Mouse (Mus musculus) limb, embryonic 13.5 days (tissue): Measurements from ENCODE around the gene Psmc3ip. TPM values are rescaled to one million over a fixed set of nuclear protein-coding genes. Genes with fewer than 3 reads are reported as not detected.

Experiments used
- ATAC-seq: fragments of 200-750 bp; cut with Nextera tagmentation; 2 replicates; pipeline ENCODE4 v1.8.0; 2017; ENCODE audit warnings: low read depth, moderate number of reproducible peaks, moderate TSS enrichment; ENCODE audit not compliant: low FRiP score
- H3K27ac ChIP-seq: fragments of 300-500 bp; sonication (generic); 2 replicates; pipeline ENCODE4 v1.5.1; 2015; ENCODE audit warnings: inconsistent platforms, mild to moderate bottlenecking, moderate library complexity
- H3K27me3 ChIP-seq: fragments of 300-500 bp; sonication (generic); 2 replicates; pipeline ENCODE4 v1.6.1; 2015; ENCODE audit warnings: mild to moderate bottlenecking, inconsistent platforms
- H3K36me3 ChIP-seq: fragments of 300-500 bp; sonication (generic); 2 replicates; pipeline ENCODE4 v1.6.1; 2015; ENCODE audit warnings: inconsistent platforms, mild to moderate bottlenecking, moderate library complexity
- H3K4me1 ChIP-seq: fragments of 300-500 bp; sonication (generic); 2 replicates; pipeline ENCODE4 v1.6.1; 2015; ENCODE audit warnings: inconsistent platforms
- H3K4me2 ChIP-seq: fragments of 300-500 bp; sonication (generic); replicated peaks from 2 replicates; pipeline ENCODE4 v1.6.1; 2015; ENCODE audit warnings: inconsistent platforms, mild to moderate bottlenecking, moderate library complexity
- H3K4me3 ChIP-seq: fragments of 300-500 bp; sonication (generic); 2 replicates; pipeline ENCODE4 v1.5.1; 2015; ENCODE audit warnings: moderate library complexity, mild to moderate bottlenecking, inconsistent platforms
- H3K9ac ChIP-seq: fragments of 300-500 bp; sonication (generic); 2 replicates; pipeline ENCODE4 v1.6.1; 2015; ENCODE audit warnings: mild to moderate bottlenecking, inconsistent platforms
- H3K9me3 ChIP-seq: fragments of 300-500 bp; sonication (generic); 2 replicates; pipeline ENCODE4 v1.6.1; 2016; ENCODE audit warnings: inconsistent platforms
- WGBS: fragments of 180-500 bp; shearing (Covaris S2); methylation state at CpG from one replicate; pipeline ENCODE4 v1.1.7; 2015; 5-methylcytosine and 5-hydroxymethylcytosine counted together
- polyA plus RNA-seq: library from polyadenylated mRNA; unstranded; fragments of >200 nt; fragmentation: Nextera tagmentation; extraction: Ambion mirVana; gene quantifications from 2 replicates; pipeline ENCODE4 v1.2.1, GENCODE M21; 2015

Gene Psmc3ip
- polyA plus RNA-seq, 1 experiment from 2014 or later = 43.0 TPM

GRCm38 (mm10) chr11:101084811-101085210, 10.4 kb downstream of the Psmc3ip start:
- Histone ChIP-seq H3K27me3 (peaks cover 21% of the 10 kb centered on the region), H3K27ac (no peak overlapping the region), H3K36me3 (peaks cover 29% of the 10 kb centered on the region), H3K4me1 (peaks cover 44% of the 10 kb centered on the region), H3K9me3 (no peaks in the 10 kb centered on the region), H3K4me2 (no peak overlapping the region), H3K9ac (no peak overlapping the region), H3K4me3 (no peak overlapping the region)
- 92% methylated on average over 12 of the region's 12 CpGs for WGBS
- ATAC-seq = no peak

GRCm38 (mm10) chr11:101084246-101084645, 11.0 kb downstream of the Psmc3ip start:
- Histone ChIP-seq H3K27me3 (peaks cover 26% of the 10 kb centered on the region), H3K4me1 (peaks cover 49% of the 10 kb centered on the region), H3K27ac (no peak overlapping the region), H3K36me3 (peaks cover 23% of the 10 kb centered on the region), H3K4me3 (0 out of 2 replicates have a peak overlapping the region, but pooled peaks have one; percentile 1), H3K9me3 (no peaks in the 10 kb centered on the region), H3K4me2 (peak overlapping the region; percentile 91; the same call in 1 of the 2 replicates), H3K9ac (no peak overlapping the region)
- no peak for ATAC-seq
- WGBS = 73% methylated on average over 14 of the region's 14 CpGs

GRCm38 (mm10) chr11:101083083-101083697, 12.0 kb downstream of the Psmc3ip start:
- H3K4me3 ChIP-seq = peak overlapping the region; percentile 89
- peaks cover 37% of the 10 kb centered on the region for H3K27me3 ChIP-seq
- 30% methylated on average over 19 of the region's 19 CpGs for WGBS
- peaks cover 45% of the 10 kb centered on the region for H3K4me1 ChIP-seq
- no peak for ATAC-seq
- H3K9me3 ChIP-seq = no peaks in the 10 kb centered on the region
- peak overlapping the region; percentile 91 for H3K4me2 ChIP-seq
- peak overlapping the region; percentile 85 for H3K9ac ChIP-seq
- peak overlapping the region; percentile 85 for H3K27ac ChIP-seq
- H3K36me3 ChIP-seq = peaks cover 15% of the 10 kb centered on the region

GRCm38 (mm10) chr11:101082208-101083082, 12.8 kb downstream of the Psmc3ip start, which contains the start of gene Coasy:
Gene Coasy (plus strand): TSS chr11:101082565.
- peak; percentile 91 for ATAC-seq
- H3K27ac ChIP-seq = peak within 1 kb of the TSS; percentile 85
- H3K9ac ChIP-seq = peak within 1 kb of the TSS; percentile 85
- H3K36me3 ChIP-seq = peaks cover 15% of the 10 kb centered on the region
- peaks cover 37% of the 10 kb centered on the region for H3K4me1 ChIP-seq
- H3K9me3 ChIP-seq = no peaks in the 10 kb centered on the region
- H3K27me3 ChIP-seq = peaks cover 44% of the 10 kb centered on the region
- peak within 1 kb of the TSS; percentile 91 for H3K4me2 ChIP-seq
- WGBS = under 1% methylated on average over 51 of the region's 51 CpGs
- peak within 1 kb of the TSS; percentile 89 for H3K4me3 ChIP-seq

- peaks cover 20% of the 10 kb centered on the region for H3K36me3 ChIP-seq
- H3K4me1 ChIP-seq = peaks cover 35% of the 10 kb centered on the region
- H3K27ac ChIP-seq = 0 out of 2 replicates have a peak overlapping the region, but pooled peaks have one; percentile 85
- WGBS = 7% methylated on average over 10 of the region's 10 CpGs
- H3K4me3 ChIP-seq = peak overlapping the region; percentile 89
- no peak for ATAC-seq
- H3K27me3 ChIP-seq = peaks cover 52% of the 10 kb centered on the region
- no peaks in the 10 kb centered on the region for H3K9me3 ChIP-seq
- H3K9ac ChIP-seq = peak overlapping the region; percentile 62
- H3K4me2 ChIP-seq = peak overlapping the region; percentile 91
Observed at GRCm38 (mm10) chr11:101081659-101082058, 13.6 kb downstream of the Psmc3ip start.

GRCm38 (mm10) chr11:101080421-101080820, 14.8 kb downstream of the Psmc3ip start:
- Histone ChIP-seq H3K9me3 (no peaks in the 10 kb centered on the region), H3K27me3 (peaks cover 61% of the 10 kb centered on the region), H3K36me3 (peaks cover 16% of the 10 kb centered on the region), H3K4me2 (no peak overlapping the region), H3K27ac (no peak overlapping the region), H3K4me1 (peaks cover 25% of the 10 kb centered on the region), H3K9ac (no peak overlapping the region), H3K4me3 (no peak overlapping the region)
- ATAC-seq = no peak
- 64% methylated on average over 5 of the region's 5 CpGs for WGBS

GRCm38 (mm10) chr11:101079746-101080145, 15.5 kb downstream of the Psmc3ip start:
- Histone ChIP-seq H3K27ac (no peak overlapping the region), H3K27me3 (peaks cover 61% of the 10 kb centered on the region), H3K4me3 (peak overlapping the region; percentile 20), H3K9me3 (no peaks in the 10 kb centered on the region), H3K36me3 (peaks cover 9% of the 10 kb centered on the region), H3K4me2 (peak overlapping the region; percentile 49), H3K4me1 (peaks cover 25% of the 10 kb centered on the region), H3K9ac (no peak overlapping the region; the same call in 1 of the 2 replicates)
- ATAC-seq = no peak
- WGBS = 2% methylated on average over 27 of the region's 27 CpGs

- peaks cover 67% of the 10 kb centered on the region for H3K27me3 ChIP-seq
- H3K4me1 ChIP-seq = peaks cover 15% of the 10 kb centered on the region
- no peak within 1 kb of the TSS for H3K9ac ChIP-seq
- H3K27ac ChIP-seq = no peak within 1 kb of the TSS
- H3K4me3 ChIP-seq = no peak within 1 kb of the TSS
- H3K9me3 ChIP-seq = no peaks in the 10 kb centered on the region
- peaks cover 7% of the 10 kb centered on the region; the same call in 1 of the 2 replicates for H3K36me3 ChIP-seq
- 68% methylated on average over 9 of the region's 9 CpGs for WGBS
- ATAC-seq = no peak
- H3K4me2 ChIP-seq = no peak within 1 kb of the TSS
Observed at GRCm38 (mm10) chr11:101078121-101078520, 17.1 kb downstream of the Psmc3ip start, which contains the start of gene Hsd17b1. Gene Hsd17b1 (plus strand): TSS chr11:101078411.

- Histone ChIP-seq H3K4me3 (no peak overlapping the region), H3K27me3 (peaks cover 49% of the 10 kb centered on the region), H3K4me2 (no peak overlapping the region), H3K4me1 (peaks cover 8% of the 10 kb centered on the region), H3K36me3 (peaks cover 4% of the 10 kb centered on the region; the same call in 1 of the 2 replicates), H3K9me3 (no peaks in the 10 kb centered on the region), H3K27ac (no peak overlapping the region), H3K9ac (no peak overlapping the region)
- WGBS = 70% methylated on average over 14 of the region's 14 CpGs
- ATAC-seq = no peak
Observed at GRCm38 (mm10) chr11:101071810-101072428, 23.3 kb downstream of the Psmc3ip start.

- no peak for ATAC-seq
- Histone ChIP-seq H3K9me3 (no peaks in the 10 kb centered on the region), H3K9ac (peak overlapping the region; percentile 31; the same call in 1 of the 2 replicates), H3K36me3 (no peaks in the 10 kb centered on the region), H3K4me2 (peak overlapping the region; percentile 99), H3K4me1 (peaks cover 16% of the 10 kb centered on the region), H3K27ac (no peak overlapping the region), H3K4me3 (peak overlapping the region; percentile 75; the same call in 1 of the 2 replicates), H3K27me3 (peaks cover 39% of the 10 kb centered on the region)
- WGBS = 66% methylated on average over 6 of the region's 6 CpGs
Observed at GRCm38 (mm10) chr11:101070987-101071386, 24.2 kb downstream of the Psmc3ip start.

- peak overlapping the region; percentile 75 for H3K4me3 ChIP-seq
- H3K4me2 ChIP-seq = peak overlapping the region; percentile 99
- WGBS = under 1% methylated on average over 30 of the region's 36 CpGs
- H3K27ac ChIP-seq = no peak overlapping the region
- peaks cover 37% of the 10 kb centered on the region for H3K27me3 ChIP-seq
- H3K4me1 ChIP-seq = peaks cover 16% of the 10 kb centered on the region
- H3K9me3 ChIP-seq = no peaks in the 10 kb centered on the region
- H3K9ac ChIP-seq = peak overlapping the region; percentile 84
- peak; percentile 42 for ATAC-seq
- no peaks in the 10 kb centered on the region for H3K36me3 ChIP-seq
Observed at GRCm38 (mm10) chr11:101070189-101070527, 25.1 kb downstream of the Psmc3ip start.
